Mouse (Mus musculus) MN1 (cell line): ENCODE results near the gene Gabra2.

Experiments used
- DNase-seq: peaks from one replicate; pipeline ENCODE4 v3.0.0-alpha.2; 2016; ENCODE audit warnings: low spot score

Gabra2 gene

GRCm38 (mm10) chr5:71095725-71096607, at the start of gene Gabra2:
Gene Gabra2, minus strand, starts transcription at chr5:71095849.
- no peak for DNase-seq

- DNase-seq, result no peak
These were observed 41.0 kb upstream of the Gabra2 start for GRCm38 (mm10) chr5:71136691-71137090.

DNA sequence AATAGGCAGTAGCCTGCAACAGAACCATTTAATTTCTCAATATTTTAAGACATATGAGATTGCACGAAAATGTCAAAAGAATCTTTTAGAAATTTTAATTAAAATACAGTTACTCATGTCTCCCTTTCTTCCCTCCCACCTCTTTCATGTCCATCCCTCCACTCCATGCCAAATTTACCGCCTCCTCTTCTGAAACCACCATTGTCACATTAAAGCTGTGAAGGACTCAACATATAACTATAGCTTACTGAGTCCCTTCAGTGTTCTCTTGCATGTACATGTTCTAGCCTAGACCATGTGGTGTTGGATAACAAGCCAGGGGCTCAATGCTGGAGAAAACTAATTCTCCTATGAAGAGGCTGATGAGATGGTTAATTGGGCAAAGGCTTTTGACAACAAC, 40.2 kb upstream of the Gabra2 start:
- DNase-seq, result no peak

DNA sequence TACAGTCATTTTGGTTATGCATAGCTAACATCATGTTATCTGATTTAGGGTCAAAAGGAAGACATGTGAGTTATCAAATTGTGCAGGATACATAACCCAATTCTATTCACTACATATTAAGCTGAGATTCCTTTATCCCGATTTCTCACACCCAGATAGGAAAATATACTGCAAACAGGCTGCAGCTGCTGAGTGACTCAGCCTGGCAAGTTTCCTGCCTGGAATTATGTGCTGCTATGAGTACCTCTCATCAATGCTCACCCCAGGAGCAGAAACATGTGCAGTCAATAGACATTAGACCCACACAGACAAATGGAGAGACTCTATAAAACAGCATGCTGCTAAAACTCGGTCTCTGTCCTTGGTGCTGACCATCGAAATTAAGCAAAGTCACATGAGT, 32.1 kb upstream of the Gabra2 start:
- no peak for DNase-seq

GRCm38 (mm10) chr5:71115216-71115615, 19.6 kb upstream of the Gabra2 start:
- DNase-seq, result no peak

- DNase-seq, result no peak
These were observed 469 bp downstream of the Gabra2 start for GRCm38 (mm10) chr5:71095180-71095579.

- DNase-seq, result no peak
These were observed 873 bp downstream of the Gabra2 start for GRCm38 (mm10) chr5:71094776-71095175.

GRCm38 (mm10) chr5:71093807-71094206, 1.8 kb downstream of the Gabra2 start:
- DNase-seq, result no peak

DNA sequence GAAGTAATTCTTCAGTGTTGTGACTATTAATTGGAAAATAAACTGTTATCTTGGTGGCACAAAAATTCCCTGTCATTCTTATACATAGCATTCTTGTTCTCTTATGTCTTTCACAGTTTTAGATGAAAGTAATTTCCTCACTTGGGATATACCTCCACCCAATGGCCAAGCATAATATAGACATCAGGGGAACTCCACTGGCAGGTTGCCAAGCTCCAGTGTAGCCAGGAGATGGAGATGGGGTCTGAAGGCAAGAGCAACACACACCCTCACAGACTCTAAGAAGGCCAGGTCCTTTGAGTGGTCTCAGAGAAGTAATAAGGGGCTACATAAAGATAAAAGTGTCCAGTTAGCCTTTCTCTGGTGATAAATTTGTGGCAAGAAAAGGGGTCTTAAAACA, 3.2 kb downstream of the Gabra2 start:
- DNase-seq, result no peak

- DNase-seq, result no peak
These were observed 3.7 kb downstream of the Gabra2 start for GRCm38 (mm10) chr5:71091926-71092325.

DNA sequence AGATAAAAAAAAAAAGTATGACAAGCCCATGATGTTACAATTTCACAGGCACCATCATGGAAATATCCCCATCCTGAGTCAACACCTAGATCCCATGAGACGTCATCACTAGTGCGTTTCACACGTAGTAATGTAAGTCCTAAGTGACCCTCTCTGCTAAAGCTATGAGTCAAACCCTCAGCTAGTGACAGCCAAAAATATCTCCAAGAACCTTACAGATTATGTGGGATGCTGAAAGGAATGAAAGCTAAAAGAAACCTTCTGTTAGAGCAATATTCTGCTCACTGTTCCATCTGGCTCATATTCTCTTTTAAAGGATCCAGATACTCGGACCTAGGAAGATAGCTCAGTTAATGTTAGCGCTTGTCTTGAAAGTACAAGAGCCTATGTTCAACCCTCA, 16.8 kb downstream of the Gabra2 start:
- DNase-seq, result no peak

- DNase-seq, result no peak
These were observed 34.0 kb downstream of the Gabra2 start for GRCm38 (mm10) chr5:71061696-71062095.

DNA sequence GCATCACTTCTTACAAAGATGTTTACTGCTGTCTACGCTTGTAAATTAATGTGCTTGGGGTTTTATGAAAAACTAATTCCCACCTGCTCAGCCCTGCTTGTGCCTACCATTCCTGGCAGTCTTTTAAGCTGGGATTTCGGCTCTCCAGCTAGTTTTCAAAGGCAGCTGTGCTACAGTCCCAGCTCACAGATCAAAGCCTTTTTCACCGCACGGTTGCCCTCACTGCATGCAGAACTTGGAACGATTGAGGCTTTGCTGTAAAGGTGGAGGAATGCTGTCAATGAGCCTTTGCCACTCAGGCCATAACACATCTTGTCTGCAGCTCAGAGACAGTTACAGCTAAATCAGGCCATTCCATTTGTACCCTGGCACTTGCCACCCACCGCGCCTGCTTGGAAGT, 37.6 kb downstream of the Gabra2 start:
- DNase-seq, result no peak

DNA sequence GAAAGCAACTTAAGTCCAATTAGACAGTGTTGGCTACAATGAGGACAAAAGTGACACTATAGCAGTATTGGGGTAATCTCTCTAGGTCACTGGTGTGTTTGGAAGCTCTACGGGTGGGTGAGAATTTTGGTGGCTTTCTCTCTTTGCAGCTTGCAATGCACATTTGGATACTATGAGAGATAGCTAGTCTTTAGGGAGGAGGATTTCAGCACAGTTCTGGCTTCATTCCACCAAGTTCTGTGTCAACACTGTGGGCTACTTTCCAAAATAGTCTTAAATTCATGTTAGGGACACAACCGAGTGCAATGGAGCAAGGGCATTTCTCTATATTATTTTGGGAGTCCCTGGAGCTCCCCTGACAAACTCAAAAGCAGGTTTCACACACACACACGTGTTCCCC, 58.3 kb downstream of the Gabra2 start:
- no peak for DNase-seq

DNA sequence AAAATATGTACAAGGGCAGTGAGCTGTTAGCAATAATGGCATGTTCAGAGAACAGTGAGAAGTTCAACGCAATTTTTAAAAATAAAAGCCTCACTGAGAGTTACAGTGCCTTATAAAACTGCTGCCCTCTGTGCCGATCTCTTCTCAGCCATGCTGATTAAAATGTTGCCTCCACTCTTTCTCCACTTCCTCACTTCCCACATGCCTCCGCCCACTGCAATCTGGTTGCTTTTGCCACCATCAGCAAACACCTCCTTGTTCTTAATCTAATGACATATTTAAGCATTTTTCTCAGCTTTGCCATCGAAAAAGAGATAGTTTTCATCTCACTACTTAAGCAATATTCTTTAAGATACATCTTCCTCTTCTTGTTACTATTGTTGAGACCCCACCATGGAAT, 69.7 kb downstream of the Gabra2 start:
- no peak for DNase-seq

- DNase-seq, result no peak
These were observed 83.9 kb downstream of the Gabra2 start for GRCm38 (mm10) chr5:71011751-71012150.

DNA sequence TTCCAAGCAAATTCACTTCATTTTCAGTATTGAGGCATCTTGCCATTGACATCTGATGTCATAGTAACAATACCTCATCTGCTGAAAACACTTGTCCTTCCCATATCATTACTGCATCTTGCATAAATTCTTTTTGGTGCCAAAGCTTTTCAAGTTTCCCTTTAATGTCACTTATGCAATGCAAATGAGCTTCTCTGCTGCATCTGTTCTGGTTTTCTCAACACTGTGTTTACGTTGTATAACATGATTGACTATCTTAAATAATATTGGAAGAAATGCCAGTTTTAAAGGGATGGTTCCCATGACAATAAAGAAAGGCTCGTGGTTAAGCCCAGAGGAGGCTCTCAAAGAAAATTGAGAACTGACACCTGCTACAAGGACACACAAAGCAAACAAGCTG, 84.4 kb downstream of the Gabra2 start:
- no peak for DNase-seq

GRCm38 (mm10) chr5:71010797-71011196, 84.9 kb downstream of the Gabra2 start:
- DNase-seq, result no peak

GRCm38 (mm10) chr5:70995617-70996325, 99.9 kb downstream of the Gabra2 start:
- no peak for DNase-seq

DNA sequence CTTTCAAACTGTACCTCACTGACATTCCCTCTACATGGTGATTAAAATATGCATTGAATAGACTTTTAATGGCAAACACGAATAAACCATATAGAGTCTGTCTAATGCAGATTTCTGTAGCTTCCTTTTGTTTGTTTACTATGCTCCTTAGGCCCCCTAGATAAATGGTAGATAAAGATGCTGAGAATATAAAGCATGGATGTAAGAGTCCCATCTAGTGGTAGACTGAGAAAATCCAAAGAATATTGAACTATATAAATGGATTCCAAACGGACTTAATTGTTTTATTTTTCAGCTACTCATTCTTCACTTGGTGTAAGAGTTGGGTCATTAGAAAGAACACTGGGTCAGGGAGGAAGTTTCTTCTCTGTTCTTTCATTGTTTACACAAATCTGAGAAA, 102.4 kb downstream of the Gabra2 start:
- no peak for DNase-seq

- DNase-seq, result no peak
These were observed 104.8 kb downstream of the Gabra2 start for GRCm38 (mm10) chr5:70990891-70991290.
